Mouse (Mus musculus) heart, embryonic 16.5 days (tissue): ENCODE measurements around the gene Musk. TPM values are rescaled to one million over a fixed set of nuclear protein-coding genes. Genes with fewer than 3 reads are reported as not detected.

Experiments
- ATAC-seq: fragments of 200-750 bp; cut with Nextera tagmentation; replicated peaks from 2 replicates; pipeline ENCODE4 v1.8.0; 2017; ENCODE audit warnings: moderate number of reproducible peaks; ENCODE audit not compliant: insufficient read depth, low FRiP score; ENCODE audit errors: extremely low read depth
- H3K27ac ChIP-seq: fragments of 300-500 bp; sonication (generic); 2 replicates; pipeline ENCODE4 v1.5.1; 2014; ENCODE audit warnings: mild to moderate bottlenecking, low read length, control low read depth, moderate library complexity
- H3K27me3 ChIP-seq: fragments of 300-500 bp; sonication (generic); 2 replicates; pipeline ENCODE4 v1.6.1; 2014; ENCODE audit warnings: low read length, mixed read lengths; ENCODE audit not compliant: control insufficient read depth, insufficient read depth
- H3K36me3 ChIP-seq: fragments of 300-500 bp; sonication (generic); 2 replicates; pipeline ENCODE4 v1.6.1; 2014; ENCODE audit not compliant: control insufficient read depth, insufficient read depth
- H3K4me1 ChIP-seq: fragments of 300-500 bp; sonication (generic); 2 replicates; pipeline ENCODE4 v1.6.1; 2014; ENCODE audit warnings: low read length, mixed read lengths; ENCODE audit not compliant: control insufficient read depth, insufficient read depth
- H3K4me2 ChIP-seq: fragments of 300-500 bp; sonication (generic); 2 replicates; pipeline ENCODE4 v1.6.1; 2014; ENCODE audit warnings: low read depth, mild to moderate bottlenecking, control low read depth, low read length
- H3K4me3 ChIP-seq: fragments of 300-500 bp; sonication (generic); 2 replicates; pipeline ENCODE4 v1.5.1; 2014; ENCODE audit warnings: mild to moderate bottlenecking, control low read depth, low read length
- H3K9ac ChIP-seq: fragments of 300-500 bp; sonication (generic); 2 replicates; pipeline ENCODE4 v1.6.1; 2014; ENCODE audit warnings: low read length, control low read depth
- H3K9me3 ChIP-seq: fragments of 300-500 bp; sonication (generic); replicated peaks from 2 replicates; pipeline ENCODE4 v1.6.1; 2016; ENCODE audit warnings: low read length; ENCODE audit not compliant: control insufficient read depth
- WGBS: fragments of 180-500 bp; shearing (Covaris S2); extraction: QIAGEN DNeasy Blood & Tissue Kit; methylation state at CpG from one replicate; pipeline ENCODE4 v1.1.7; 2014; 5-methylcytosine and 5-hydroxymethylcytosine counted together
- polyA plus RNA-seq: library from polyadenylated mRNA; unstranded; fragments of >200 nt; fragmentation: Nextera tagmentation; extraction: Ambion mirVana; gene quantifications from 2 replicates; pipeline ENCODE4 v1.2.1, GENCODE M21; 2015

The Musk gene
- polyA plus RNA-seq, 1 experiment from 2014 or later, result 0.16 TPM

- Histone ChIP-seq H3K27me3 (no peaks in the 10 kb centered on the region), H3K4me1 (no peaks in the 10 kb centered on the region), H3K9ac (no peak overlapping the region), H3K27ac (no peak overlapping the region), H3K36me3 (no peaks in the 10 kb centered on the region), H3K4me2 (no peak overlapping the region), H3K4me3 (no peak overlapping the region), H3K9me3 (no peaks in the 10 kb centered on the region)
- WGBS, result 75% methylated on average over 6 of the region's 6 CpGs
- no peak for ATAC-seq
Observed at GRCm38 (mm10) chr4:58365321-58365720, 79.6 kb downstream of the Musk start.

- Histone ChIP-seq H3K4me3 (no peak overlapping the region), H3K9me3 (no peaks in the 10 kb centered on the region), H3K27me3 (no peaks in the 10 kb centered on the region), H3K27ac (no peak overlapping the region), H3K36me3 (no peaks in the 10 kb centered on the region), H3K9ac (no peak overlapping the region), H3K4me2 (no peak overlapping the region), H3K4me1 (no peaks in the 10 kb centered on the region)
- no peak for ATAC-seq
- 65% methylated on average over 1 of the region's 1 CpGs for WGBS
Observed at GRCm38 (mm10) chr4:58371106-58371505, 85.3 kb downstream of the Musk start.

GRCm38 (mm10) chr4:58373599-58373998, 87.8 kb downstream of the Musk start:
- H3K9ac ChIP-seq, result no peak overlapping the region
- H3K27ac ChIP-seq, result no peak overlapping the region
- no peaks in the 10 kb centered on the region for H3K36me3 ChIP-seq
- no peaks in the 10 kb centered on the region for H3K9me3 ChIP-seq
- no peak overlapping the region for H3K4me3 ChIP-seq
- no peak overlapping the region for H3K4me2 ChIP-seq
- H3K4me1 ChIP-seq, result no peaks in the 10 kb centered on the region
- 80% methylated on average over 10 of the region's 10 CpGs for WGBS
- ATAC-seq, result no peak
- no peaks in the 10 kb centered on the region for H3K27me3 ChIP-seq

GRCm38 (mm10) chr4:58374141-58374870, 88.5 kb downstream of the Musk start:
- no peak for ATAC-seq
- Histone ChIP-seq H3K27me3 (no peaks in the 10 kb centered on the region), H3K4me3 (no peak overlapping the region), H3K9me3 (no peaks in the 10 kb centered on the region), H3K27ac (no peak overlapping the region), H3K4me1 (no peaks in the 10 kb centered on the region), H3K36me3 (no peaks in the 10 kb centered on the region), H3K4me2 (no peak overlapping the region), H3K9ac (no peak overlapping the region)
- 79% methylated on average over 7 of the region's 7 CpGs for WGBS

- no peak overlapping the region for H3K27ac ChIP-seq
- WGBS, result 85% methylated on average over 4 of the region's 4 CpGs
- H3K27me3 ChIP-seq, result no peaks in the 10 kb centered on the region
- no peak overlapping the region for H3K4me2 ChIP-seq
- no peak overlapping the region for H3K4me3 ChIP-seq
- H3K36me3 ChIP-seq, result no peaks in the 10 kb centered on the region
- ATAC-seq, result no peak
- H3K9ac ChIP-seq, result no peak overlapping the region
- no peaks in the 10 kb centered on the region for H3K9me3 ChIP-seq
- H3K4me1 ChIP-seq, result no peaks in the 10 kb centered on the region
Observed at GRCm38 (mm10) chr4:58379186-58379585, 93.4 kb downstream of the Musk start.

- Histone ChIP-seq H3K9ac (no peak overlapping the region), H3K9me3 (no peaks in the 10 kb centered on the region), H3K4me1 (no peaks in the 10 kb centered on the region), H3K4me2 (no peak overlapping the region), H3K36me3 (no peaks in the 10 kb centered on the region), H3K4me3 (no peak overlapping the region), H3K27me3 (no peaks in the 10 kb centered on the region; the same call in 1 of the 2 replicates), H3K27ac (no peak overlapping the region)
- ATAC-seq, result 0 out of 2 replicates have a peak, but pooled peaks have one; percentile 58
- 66% methylated on average over 12 of the region's 12 CpGs for WGBS
Observed at GRCm38 (mm10) chr4:58400861-58401341, 115.1 kb downstream of the Musk start.

GRCm38 (mm10) chr4:58401973-58402501, 116.3 kb downstream of the Musk start:
- 66% methylated on average over 4 of the region's 4 CpGs for WGBS
- H3K4me1 ChIP-seq, result no peaks in the 10 kb centered on the region
- H3K27me3 ChIP-seq, result no peaks in the 10 kb centered on the region; the same call in 1 of the 2 replicates
- no peak for ATAC-seq
- H3K9me3 ChIP-seq, result no peaks in the 10 kb centered on the region
- no peak overlapping the region for H3K9ac ChIP-seq
- no peak overlapping the region for H3K27ac ChIP-seq
- no peaks in the 10 kb centered on the region for H3K36me3 ChIP-seq
- no peak overlapping the region for H3K4me2 ChIP-seq
- no peak overlapping the region for H3K4me3 ChIP-seq

- WGBS, result 71% methylated on average over 13 of the region's 13 CpGs
- no peaks in the 10 kb centered on the region for H3K27me3 ChIP-seq
- H3K27ac ChIP-seq, result no peak overlapping the region; the same call in 1 of the 2 replicates
- no peaks in the 10 kb centered on the region for H3K4me1 ChIP-seq
- no peaks in the 10 kb centered on the region for H3K36me3 ChIP-seq
- ATAC-seq, result no peak
- no peak overlapping the region for H3K4me2 ChIP-seq
- no peaks in the 10 kb centered on the region for H3K9me3 ChIP-seq
- H3K9ac ChIP-seq, result no peak overlapping the region
- no peak overlapping the region for H3K4me3 ChIP-seq
Observed at GRCm38 (mm10) chr4:58413188-58414185, 127.7 kb downstream of the Musk start.
